Mouse (Mus musculus): Measurements from ENCODE around the gene Mesd.

GRCm38 (mm10) chr7:83856353-83857207 is 27.7 kb upstream of the Mesd start:
- TF ChIP-seq CTCF (IDR thresholded peaks at IDR 0.05; ENCODE audit: borderline replicate concordance, insufficient read depth, low read depth, low read length) (no peak), POLR2A (IDR thresholded peaks at IDR 0.05; ENCODE audit: borderline replicate concordance, insufficient read depth, low read length) (no peak)

All from cerebellum, adult 2 months (tissue).